14 mouse cellular contexts compared by ENCODE assay signal in genomic region chr5:140739813-140740212, GRCm38 (mm10). TPM values are rescaled to one million over a fixed set of nuclear protein-coding genes. Genes with fewer than 3 reads are reported as not detected.
DNase-seq lines count a peak whose midpoint lies in the region; ATAC-seq lines count a peak whose summit lies in the region.
"Had no signal": no experiment of that assay in that cellular context is flagged by ENCODE, and none has a peak within 500 bp of the region (broad histone marks: within the 10 kb centered on the region; RNA-seq: fewer than 3 reads in every experiment).

No protein-coding gene starts in this region.

- DNase-seq in layer of hippocampus, adult 9-11 months: peak; percentile 71
- no peak for DNase-seq in layer of hippocampus, postnatal 36 days
- peak; percentile 50 for DNase-seq in ZHBTc4 (ENCODE audit: low read depth, low spot score)
- DNase-seq in brain, adult 2 months (ENCODE audit: low read depth, low spot score): peak; percentile 69
- no peak for DNase-seq in thymus, postnatal 0 days (ENCODE audit: low spot score)
- DNase-seq in thymus, postnatal 25 days: no peak
- DNase-seq: adrenal gland, adult 8-10 months; cerebellum, postnatal 25 days; kidney, postnatal 25 days; lung, embryonic 14.5 days; midbrain, embryonic 14.5 days; retina, postnatal 1 day had no signal

- peak; percentile 27 for ATAC-seq in megakaryocyte progenitor cell, adult 5-6 weeks (replicated peaks; ENCODE audit: poor library complexity)
- ATAC-seq: forebrain, embryonic 13.5 days had no signal

RNA-seq across cellular contexts. Expression of gene Amz1, which starts 15.9 kb away (rescaled TPM):
- total RNA-seq in layer of hippocampus, postnatal 36 days (2021): 10 to 100 TPM; 12.1 to 13.0 TPM
- 0.20 and 0.30 TPM in 2 replicates for total RNA-seq in megakaryocyte progenitor cell, adult 5-6 weeks (2015)
- total RNA-seq in megakaryocyte progenitor cell, adult 5-6 weeks (2017): 0.41 and 1.9 TPM in 2 replicates
- 3.4 and 3.9 TPM in 2 replicates for polyA plus RNA-seq in thymus, postnatal 0 days (2015; fragmentation: Nextera tagmentation; extraction: Ambion mirVana)

RNA-seq across cellular contexts. Expression of gene Brat1, which starts 35.0 kb away (rescaled TPM):
- total RNA-seq in layer of hippocampus, postnatal 36 days (2021): 10 to 100 TPM; 19.5 to 21.0 TPM
- 6.2 and 6.4 TPM in 2 replicates for total RNA-seq in megakaryocyte progenitor cell, adult 5-6 weeks (2015)
- 11.1 and 12.2 TPM in 2 replicates for total RNA-seq in megakaryocyte progenitor cell, adult 5-6 weeks (2017)
- polyA plus RNA-seq in thymus, postnatal 0 days (2015; fragmentation: Nextera tagmentation; extraction: Ambion mirVana): 22.6 and 22.7 TPM in 2 replicates

RNA-seq across cellular contexts. Expression of gene Iqce, which starts 37.6 kb away (rescaled TPM):
- 10 to 100 TPM; 48.7 to 66.2 TPM for total RNA-seq in layer of hippocampus, postnatal 36 days (2021)
- 9.8 and 12.7 TPM in 2 replicates for total RNA-seq in megakaryocyte progenitor cell, adult 5-6 weeks (2015)
- total RNA-seq in megakaryocyte progenitor cell, adult 5-6 weeks (2017): 9.2 and 9.8 TPM in 2 replicates
- 11.4 and 13.0 TPM in 2 replicates for polyA plus RNA-seq in thymus, postnatal 0 days (2015; fragmentation: Nextera tagmentation; extraction: Ambion mirVana)

Comparison
In these comparisons a context has a peak if more than half of its experiments do, and no peak if none do; other contexts are left out.
1. DNase-seq: peak in layer of hippocampus, adult 9-11 months (single experiment), ZHBTc4 (single experiment) and brain, adult 2 months (single experiment); none in layer of hippocampus, postnatal 36 days (0 of 2), thymus, postnatal 0 days (single experiment) and thymus, postnatal 25 days (single experiment).
2. RNA of gene Amz1, which starts 15.9 kb away (total RNA-seq): 12.1 to 13.0 TPM in layer of hippocampus, postnatal 36 days; 0.20 to 1.9 TPM in megakaryocyte progenitor cell, adult 5-6 weeks; every median in the first group is over 4 times any median in the second.